In genomic region chr13:96729146-96729545, GRCm38 (mm10) we compare ENCODE assay signal across 22 mouse cellular contexts. TPM values are rescaled to one million over a fixed set of nuclear protein-coding genes. Genes with fewer than 3 reads are reported as not detected.
A peak's percentile ranks its signal among the peaks of the same experiment; 100 is the strongest.
DNase-seq lines count a peak whose midpoint lies in the region; TF ChIP-seq lines count a peak whose summit lies in the region.
"Had no signal": no experiment of that assay in that cellular context is flagged by ENCODE, and none has a peak within 500 bp of the region (broad histone marks: within the 10 kb centered on the region; RNA-seq: fewer than 3 reads in every experiment).

No protein-coding gene starts in this region.

- no peaks in the 10 kb centered on the region; the same call in none of the 2 replicates for H3K4me1 ChIP-seq in liver, adult 2 months (ENCODE audit: control insufficient read depth, insufficient read depth, low read length)
- H3K4me1 ChIP-seq in midbrain, embryonic 10.5 days, result no peaks in the 10 kb centered on the region

- no peaks in the 10 kb centered on the region for H3K9me3 ChIP-seq in midbrain, embryonic 10.5 days (replicated peaks)
- H3K9me3 ChIP-seq: G1E had no signal

- H3K27ac ChIP-seq in liver, adult 2 months (replicated peaks; ENCODE audit: insufficient read depth, low read depth, low read length), result no peak overlapping the region
- H3K27ac ChIP-seq in midbrain, embryonic 10.5 days (replicated peaks), result no peak overlapping the region

- H3K4me3 ChIP-seq in liver, adult 2 months (ENCODE audit: insufficient read depth, low read depth, low read length), result no peak overlapping the region
- H3K4me3 ChIP-seq in midbrain, embryonic 10.5 days, result no peak overlapping the region

- TF ChIP-seq POLR2A in liver, adult 2 months (IDR thresholded peaks at IDR 0.05; ENCODE audit: extremely low read depth, insufficient read depth, low read length), result no peak

- H3K36me3 ChIP-seq in liver, adult 2 months (ENCODE audit: control insufficient read depth, insufficient read depth, low read length), result no peaks in the 10 kb centered on the region
- H3K36me3 ChIP-seq in midbrain, embryonic 10.5 days, result no peaks in the 10 kb centered on the region
- H3K36me3 ChIP-seq: G1E had no signal

- no peak for TF ChIP-seq CTCF in liver, adult 2 months (IDR thresholded peaks at IDR 0.05; ENCODE audit: low read depth, low read length)

- no peaks in the 10 kb centered on the region for H3K79me2 ChIP-seq in liver, adult 2 months (ENCODE audit: control insufficient read depth, insufficient read depth, low read length)

- no peak overlapping the region for H3K9ac ChIP-seq in liver, adult 2 months (ENCODE audit: low read depth, low read length)

- 58% methylated on average over 5 of the region's 5 CpGs for whole genome bisulfite sequencing in liver, adult 2 months
- WGBS in midbrain, embryonic 10.5 days, result 92% methylated on average over 5 of the region's 5 CpGs

- DNase-seq in liver, adult 2 months (ENCODE audit: extremely low read depth, low read depth, low spot score), result peak; percentile 75
- no peak for DNase-seq in liver
- peak; percentile 95 for DNase-seq in fat pad, adult 2 months (ENCODE audit: extremely low read depth, low read depth, low spot score)
- peak; percentile 96 for DNase-seq in gonadal fat pad, adult 2 months (ENCODE audit: low read depth)
- no peak for DNase-seq in cerebellum, adult 8-10 months
- no peak for DNase-seq in midbrain, embryonic 10.5 days (ENCODE audit: low spot score)
- DNase-seq: adrenal gland, adult 2 months; adrenal gland, adult 8-10 months; adrenal gland, postnatal 10 days; adrenal gland, postnatal 14 days; adrenal gland, postnatal 25 days; adrenal gland, postnatal 36 days; B cell, adult 2 months; cerebellum, adult 11 months; cerebellum, adult 11-12 months; cerebellum, adult 18-20 months had no signal

- no peaks in the 10 kb centered on the region for H3K27me3 ChIP-seq in liver, adult 2 months (ENCODE audit: control insufficient read depth, insufficient read depth, low read length)
- no peaks in the 10 kb centered on the region for H3K27me3 ChIP-seq in midbrain, embryonic 10.5 days (ENCODE audit: low read depth, poor library complexity, severe bottlenecking)
- H3K27me3 ChIP-seq: CH12.LX had no signal

RNA-seq across cellular contexts. Expression of gene Ankrd31, which starts 18.9 kb away (rescaled TPM):
- total RNA-seq in liver, adult 2 months (2014; rRNA removed), result not detected in 2 replicates
- polyA plus RNA-seq in liver, adult 2 months (2012; rRNA removed), result not detected in 2 replicates
- not detected in 2 replicates for polyA plus RNA-seq in gonadal fat pad, adult 2 months (2012; rRNA removed)
- not detected in 2 replicates for polyA plus RNA-seq in midbrain, embryonic 10.5 days (2016; fragmentation: Nextera tagmentation; extraction: Ambion mirVana)
- total RNA-seq: adrenal gland, postnatal 10 days; adrenal gland, postnatal 14 days; adrenal gland, postnatal 25 days; CH12.LX; MEL had no signal
- polyA plus RNA-seq: adrenal gland, adult 2 months; C2C12; CD4-positive, CD25-positive, alpha-beta regulatory T cell, adult 4 months; G1E; Patski had no signal

RNA-seq across cellular contexts. Expression of gene Hmgcr, which starts 58.4 kb away (rescaled TPM):
- total RNA-seq in liver, adult 2 months (2014; rRNA removed), result 126 and 178 TPM in 2 replicates
- polyA plus RNA-seq in liver, adult 2 months (2012; rRNA removed), result 21.4 and 23.5 TPM in 2 replicates
- 21.5 and 33.5 TPM in 2 replicates for polyA plus RNA-seq in gonadal fat pad, adult 2 months (2012; rRNA removed)
- polyA plus RNA-seq in midbrain, embryonic 10.5 days (2016; fragmentation: Nextera tagmentation; extraction: Ambion mirVana), result 153 and 183 TPM in 2 replicates

Comparison
In these comparisons a context has a peak if more than half of its experiments do, and no peak if none do; other contexts are left out.
1. DNase-seq: peak in liver, adult 2 months (single experiment), fat pad, adult 2 months (single experiment) and gonadal fat pad, adult 2 months (single experiment); none in liver (single experiment), cerebellum, adult 8-10 months (single experiment) and midbrain, embryonic 10.5 days (single experiment).